Mouse (Mus musculus): ENCODE measurements around the gene Sult1b1.
"Not testable (repeated sequence)": the region's sequence is repeated elsewhere in the genome, so short reads cannot be mapped to it uniquely, and the experiment has no call there.

The Sult1b1 gene

GRCm38 (mm10) chr5:87538111-87538510 lies at the start of gene Sult1b1:
TSS of gene Sult1b1 (minus strand) at chr5:87538195.
- no peak for DNase-seq (ENCODE audit: low spot score in 2 of 2)

GRCm38 (mm10) chr5:87580389-87580788 lies 42.4 kb upstream of the Sult1b1 start:
- DNase-seq (ENCODE audit: low spot score in 2 of 2) = no peak

GRCm38 (mm10) chr5:87574174-87574573 lies 36.2 kb upstream of the Sult1b1 start:
- no peak for DNase-seq (ENCODE audit: low spot score in 2 of 2)

GRCm38 (mm10) chr5:87573490-87573889 lies 35.5 kb upstream of the Sult1b1 start:
- DNase-seq (ENCODE audit: low spot score in 2 of 2) = no peak

GRCm38 (mm10) chr5:87572781-87573180 lies 34.8 kb upstream of the Sult1b1 start:
- no peak for DNase-seq (ENCODE audit: low spot score in 2 of 2)

- DNase-seq (ENCODE audit: low spot score in 2 of 2) = no peak
Observed at GRCm38 (mm10) chr5:87568845-87569244, 30.9 kb upstream of the Sult1b1 start, which contains the start of gene Sult1d1. TSS of gene Sult1d1 (minus strand) at chr5:87569027.

GRCm38 (mm10) chr5:87567306-87567705 lies 29.3 kb upstream of the Sult1b1 start:
- DNase-seq (ENCODE audit: low spot score in 2 of 2) = no peak

- DNase-seq (ENCODE audit: low spot score in 2 of 2) = no peak
Observed at GRCm38 (mm10) chr5:87562966-87563365, 25.0 kb upstream of the Sult1b1 start.

- no peak for DNase-seq (ENCODE audit: low spot score in 2 of 2)
Observed at GRCm38 (mm10) chr5:87562526-87562925, 24.5 kb upstream of the Sult1b1 start.

GRCm38 (mm10) chr5:87560145-87560544 lies 22.1 kb upstream of the Sult1b1 start:
- DNase-seq (ENCODE audit: low spot score in 2 of 2) = no peak

- no peak for DNase-seq (ENCODE audit: low spot score in 2 of 2)
Observed at GRCm38 (mm10) chr5:87550935-87551334, 12.9 kb upstream of the Sult1b1 start.

- no peak for DNase-seq (ENCODE audit: low spot score in 2 of 2)
Observed at GRCm38 (mm10) chr5:87535994-87536644, 1.9 kb downstream of the Sult1b1 start.

GRCm38 (mm10) chr5:87532288-87532687 lies 5.7 kb downstream of the Sult1b1 start:
- no peak for DNase-seq (ENCODE audit: low spot score in 2 of 2)

- not testable (repeated sequence) for DNase-seq (ENCODE audit: low spot score in 2 of 2)
Observed at GRCm38 (mm10) chr5:87523561-87523960, 14.4 kb downstream of the Sult1b1 start.

- no peak for DNase-seq (ENCODE audit: low spot score in 2 of 2)
Observed at GRCm38 (mm10) chr5:87505776-87506458, 32.1 kb downstream of the Sult1b1 start.

GRCm38 (mm10) chr5:87502687-87503086 lies 35.3 kb downstream of the Sult1b1 start:
- no peak for DNase-seq (ENCODE audit: low spot score in 2 of 2)

- no peak for DNase-seq (ENCODE audit: low spot score in 2 of 2)
Observed at GRCm38 (mm10) chr5:87499341-87499740, 38.7 kb downstream of the Sult1b1 start.

GRCm38 (mm10) chr5:87498936-87499335 lies 39.1 kb downstream of the Sult1b1 start:
- no peak for DNase-seq (ENCODE audit: low spot score in 2 of 2)

GRCm38 (mm10) chr5:87490771-87491170 lies 47.2 kb downstream of the Sult1b1 start, which contains the start of gene Ugt2a1:
TSS of gene Ugt2a1 (minus strand) at chr5:87490871.
- DNase-seq (ENCODE audit: low spot score in 2 of 2) = no peak

- not testable (repeated sequence) for DNase-seq (ENCODE audit: low spot score in 2 of 2)
Observed at GRCm38 (mm10) chr5:87486706-87487105, 51.3 kb downstream of the Sult1b1 start, which contains the start of gene Gm43638. TSS of gene Gm43638 (minus strand) at chr5:87486806.

- no peak for DNase-seq (ENCODE audit: low spot score in 2 of 2)
Observed at GRCm38 (mm10) chr5:87482160-87482559, 55.8 kb downstream of the Sult1b1 start, which contains the start of gene Ugt2a2. TSS of gene Ugt2a2 (minus strand) at chr5:87482260.

Measured in cerebellum, postnatal 4 days (tissue).